Mouse (Mus musculus) layer of hippocampus, postnatal 36 days (tissue): ENCODE data around the gene Galns. TPM values are rescaled to one million over a fixed set of nuclear protein-coding genes. Genes with fewer than 3 reads are reported as not detected.
"Not testable (repeated sequence)": the region's sequence is repeated elsewhere in the genome, so short reads cannot be mapped to it uniquely, and the experiment has no call there.

Experiments used
- DNase-seq, 2 experiments: peaks; one replicate each; pipeline ENCODE4 v3.0.0; 2022
- total RNA-seq, 2 experiments: library from RNA; stranded (reverse); gene quantifications; 2 replicates each; pipeline ENCODE4 v1.2.3; 2021

Gene Galns
- total RNA-seq, 2 experiments from 2014 or later = 9.5 to 11.4 TPM

DNA sequence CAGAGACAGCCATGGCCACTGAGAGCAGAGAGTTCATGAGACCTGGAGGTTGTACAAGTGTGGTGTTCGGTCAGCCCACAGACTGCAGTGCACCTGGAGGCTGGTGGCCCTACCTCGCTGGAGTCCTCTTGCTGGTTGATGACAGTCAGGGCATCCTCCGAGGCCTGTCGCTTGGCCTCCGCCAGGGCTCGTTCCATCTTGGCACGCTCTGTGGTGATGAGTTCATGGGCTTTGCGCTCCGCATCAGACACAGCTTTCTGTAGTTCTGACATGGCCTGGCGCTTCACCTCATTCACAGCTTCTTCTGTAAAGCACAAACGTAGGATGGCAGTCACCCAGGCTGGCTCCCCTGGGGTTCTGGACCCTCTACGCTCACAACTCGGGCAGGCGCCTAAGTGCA lies 21.9 kb upstream of the Galns start:
- DNase-seq = no peak

DNA sequence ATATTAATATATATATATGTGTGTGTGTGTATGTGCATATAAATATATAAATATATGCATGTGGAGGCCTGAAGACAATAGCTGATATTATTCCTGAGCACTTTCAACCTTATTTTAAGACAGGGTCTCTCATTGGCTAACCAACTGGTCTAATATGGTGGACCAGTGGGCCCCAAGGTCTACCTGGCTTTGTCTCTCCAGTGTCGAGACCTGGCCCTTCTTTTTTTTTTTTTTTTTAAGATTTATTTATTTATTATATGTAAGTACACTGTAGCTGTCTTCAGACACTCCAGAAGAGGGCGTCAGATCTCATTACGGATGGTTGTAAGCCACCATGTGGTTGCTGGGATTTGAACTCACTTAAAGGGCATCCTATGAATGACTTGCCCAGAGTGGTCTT lies 20.9 kb upstream of the Galns start:
- not testable (repeated sequence) for DNase-seq

DNA sequence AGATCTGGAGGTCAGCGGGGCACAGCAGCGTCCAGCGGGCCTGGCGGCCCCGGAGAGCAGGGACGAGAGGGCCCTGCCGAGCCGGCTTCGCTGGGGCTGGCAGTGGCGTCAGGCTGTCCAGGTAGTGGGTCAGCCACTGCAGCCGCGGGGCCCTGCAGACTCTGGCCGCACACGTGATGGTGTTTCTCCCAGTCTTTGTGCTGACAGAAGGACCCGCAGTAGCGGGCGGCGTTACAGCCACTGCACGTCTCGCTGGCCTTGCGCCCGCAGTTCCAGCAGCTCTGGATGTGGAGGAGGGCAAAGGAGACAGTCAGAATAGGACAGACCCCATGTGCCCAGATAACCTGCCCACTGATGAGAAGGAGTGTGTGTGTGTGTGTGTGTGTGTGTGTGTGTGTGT lies 19.4 kb upstream of the Galns start:
- no peak for DNase-seq

DNA sequence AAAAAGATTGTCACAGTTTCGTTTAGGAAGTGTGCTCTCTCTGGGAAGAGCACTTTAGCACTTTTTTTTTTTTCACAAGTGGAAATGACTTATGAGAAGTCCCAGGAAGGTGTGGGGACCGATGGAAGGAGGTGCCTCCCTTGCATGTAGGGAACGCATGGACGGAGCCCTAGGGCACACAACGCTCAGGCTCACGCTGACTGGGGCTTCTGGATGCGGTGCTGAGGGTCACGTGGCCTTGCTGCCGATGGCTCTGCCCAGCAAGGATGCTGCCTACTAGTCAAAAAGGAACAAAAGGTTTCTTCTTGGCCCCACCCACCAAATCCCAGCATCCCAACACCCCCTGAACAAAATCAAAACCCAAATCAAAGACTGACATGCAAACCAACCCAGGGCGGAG lies 18.1 kb upstream of the Galns start:
- no peak for DNase-seq

DNA sequence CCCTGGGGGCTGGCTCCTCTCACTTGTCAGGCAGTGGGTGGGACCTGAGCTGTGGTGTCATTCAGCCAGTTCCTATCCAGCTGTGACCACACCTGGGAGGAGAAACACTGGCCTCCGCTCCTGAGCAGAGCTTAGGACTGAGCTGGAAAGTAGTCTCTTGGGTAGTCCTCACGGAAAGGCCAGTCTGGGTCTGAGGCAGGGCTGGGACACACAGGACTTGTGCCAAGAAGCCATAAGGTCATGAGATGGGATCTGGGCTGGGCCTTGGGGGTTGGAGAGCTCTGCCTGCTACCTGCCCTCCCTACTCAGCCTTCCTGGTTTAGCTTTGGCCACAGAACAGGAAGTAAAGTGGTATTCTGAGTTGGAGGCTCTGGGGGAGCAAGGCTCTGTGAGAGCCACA lies 15.6 kb upstream of the Galns start:
- DNase-seq = no peak

DNA sequence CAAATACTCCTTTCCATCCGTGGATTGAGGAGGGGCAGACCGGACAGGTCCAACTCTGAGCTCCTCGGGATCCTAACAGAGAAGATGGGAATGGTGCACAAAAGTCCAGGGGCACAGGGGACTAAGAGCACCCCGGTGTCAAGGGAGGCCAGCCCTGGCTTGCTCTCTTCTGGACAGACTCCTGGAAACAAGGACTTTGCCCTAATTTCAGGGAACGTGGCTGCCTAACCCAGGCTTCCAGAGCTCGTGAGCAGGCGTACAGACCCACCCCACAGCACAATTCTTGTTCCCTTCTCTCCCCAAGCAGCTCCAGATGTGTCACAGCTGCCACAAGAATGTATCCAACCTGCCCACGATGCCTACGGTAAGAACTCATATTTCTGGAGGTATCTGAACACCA lies 14.5 kb upstream of the Galns start:
- DNase-seq = no peak

DNA sequence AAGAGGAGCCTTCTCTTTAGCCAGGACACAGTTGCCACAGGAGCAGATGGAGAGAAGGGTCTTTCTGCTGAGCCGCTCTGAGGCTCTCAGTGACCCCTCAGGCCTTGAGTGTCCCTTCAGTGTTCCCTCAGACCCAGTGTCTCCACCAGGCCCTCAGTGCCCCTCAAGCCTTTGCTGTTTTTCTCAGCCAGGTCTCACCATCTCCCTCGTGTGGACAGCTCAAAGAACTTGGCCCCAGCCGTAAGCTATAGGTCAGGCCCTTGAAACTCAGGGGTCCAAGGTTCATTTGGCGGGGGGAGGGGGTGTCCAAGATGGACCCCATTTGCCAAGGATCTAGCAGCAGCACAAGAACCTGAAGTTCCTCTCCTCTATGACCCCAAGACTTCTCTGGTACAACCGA lies 13.4 kb upstream of the Galns start:
- no peak for DNase-seq

DNA sequence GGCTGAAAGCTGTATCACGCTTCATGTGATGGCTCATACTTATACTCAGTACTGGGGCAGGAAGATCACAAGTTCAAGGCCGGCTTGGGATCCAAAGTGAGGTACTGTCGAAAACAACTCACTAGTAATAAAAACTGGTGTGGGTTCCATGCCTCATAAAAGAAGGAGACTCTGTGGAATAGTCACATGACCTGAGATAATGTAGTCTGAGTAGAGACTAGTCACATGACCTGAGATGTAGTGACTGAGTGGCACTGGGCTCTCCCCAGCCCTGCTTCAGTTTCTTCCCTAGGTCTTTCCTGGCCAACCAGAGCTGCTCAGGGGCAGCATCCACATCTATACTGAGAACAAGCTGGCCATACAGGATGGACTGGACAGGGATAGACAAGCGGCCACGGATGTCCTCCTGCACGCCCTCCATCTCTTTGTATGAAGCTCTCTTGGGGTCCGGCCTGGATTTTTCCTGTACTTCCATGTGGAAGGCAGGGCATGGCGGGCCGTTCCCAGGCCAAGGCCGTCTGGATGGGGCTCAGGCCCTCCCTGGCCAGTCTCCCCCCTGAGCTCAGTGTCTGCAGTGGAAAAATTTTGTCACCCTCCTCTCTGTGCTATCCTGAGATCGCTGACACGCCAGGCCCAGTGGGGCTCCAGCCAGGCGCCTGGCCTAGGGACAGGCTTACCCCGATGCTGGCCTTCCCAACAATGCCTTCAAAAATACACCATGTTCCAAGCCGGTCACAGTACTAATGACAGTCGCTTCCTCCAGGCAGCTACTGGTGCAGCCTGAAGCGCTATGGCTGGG lies 12.8 kb upstream of the Galns start:
- no peak for DNase-seq

DNA sequence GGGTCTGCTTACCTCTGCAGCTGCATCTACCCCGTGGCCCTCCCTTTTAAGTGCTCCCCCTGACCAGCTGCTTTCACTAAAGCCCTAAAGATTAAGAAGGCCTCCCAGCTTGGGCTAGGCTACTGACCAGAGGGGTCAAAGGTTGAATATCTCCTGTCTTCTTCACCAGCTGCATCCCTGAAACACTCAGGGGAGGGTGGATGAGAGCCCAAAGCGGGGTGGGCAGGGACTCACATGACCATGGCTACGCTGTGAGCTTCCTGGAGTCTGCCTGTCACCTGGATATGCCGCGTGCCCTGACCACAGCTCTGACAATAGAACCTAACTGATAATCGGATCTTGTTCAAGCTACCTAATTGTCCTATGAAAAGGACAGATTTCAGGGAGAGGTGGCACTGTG lies 11.5 kb upstream of the Galns start, which contains the start of gene Pabpn1l:
Pabpn1l (minus strand) TSS at position 13 of the 400 bp plus-strand sequence.
- DNase-seq = no peak

DNA sequence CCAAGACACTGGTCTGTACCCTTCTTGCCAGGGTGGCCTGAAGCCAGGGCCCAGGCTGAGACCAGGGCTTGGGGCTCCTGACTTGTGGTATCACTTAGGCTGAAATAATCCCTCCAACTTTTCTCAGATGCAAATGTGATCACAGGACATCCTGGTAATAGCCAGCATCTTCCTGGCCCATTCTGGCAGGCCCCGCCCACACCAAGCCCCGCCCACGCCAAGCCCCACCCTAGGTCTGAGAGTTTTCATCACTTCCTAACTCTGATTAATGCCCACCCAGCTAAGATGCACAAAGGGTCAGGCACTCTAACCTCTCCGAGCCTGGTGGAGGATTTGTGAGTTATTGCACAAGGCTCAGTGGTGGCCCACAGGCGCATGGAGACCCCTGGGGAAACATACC lies 9.2 kb upstream of the Galns start:
- no peak for DNase-seq

DNA sequence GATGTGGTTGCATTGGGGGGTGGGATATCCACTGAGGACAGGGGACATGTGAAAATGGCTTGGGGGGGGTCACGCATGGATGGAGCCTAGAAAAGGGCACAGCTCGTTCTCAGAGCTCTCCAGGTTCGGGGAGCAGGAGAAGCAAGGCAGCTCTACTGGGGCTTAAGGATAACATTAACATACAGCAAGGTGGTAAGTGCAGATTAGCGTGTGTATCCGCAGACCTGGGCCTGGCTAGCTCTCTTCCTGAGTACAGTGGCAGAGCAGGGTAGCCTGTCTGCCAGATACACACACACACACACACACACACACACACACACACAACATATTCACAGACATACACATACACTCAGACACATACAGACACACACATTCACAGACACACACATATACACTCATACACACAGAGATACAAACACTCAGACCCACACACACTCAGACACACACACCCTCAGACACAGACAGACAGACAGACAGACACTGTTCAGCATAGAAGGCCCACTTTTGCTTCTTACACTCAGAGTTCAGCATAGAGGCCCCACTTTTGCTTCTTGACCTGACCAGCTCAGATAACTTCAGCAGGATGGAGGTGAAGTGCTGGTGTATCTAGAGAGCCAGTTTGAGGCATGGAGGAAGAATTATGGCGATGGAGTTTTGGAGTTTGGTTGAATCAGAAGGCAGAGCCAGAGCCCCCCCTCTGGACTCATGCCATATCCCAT lies 7.6 kb upstream of the Galns start:
- no peak for DNase-seq

DNA sequence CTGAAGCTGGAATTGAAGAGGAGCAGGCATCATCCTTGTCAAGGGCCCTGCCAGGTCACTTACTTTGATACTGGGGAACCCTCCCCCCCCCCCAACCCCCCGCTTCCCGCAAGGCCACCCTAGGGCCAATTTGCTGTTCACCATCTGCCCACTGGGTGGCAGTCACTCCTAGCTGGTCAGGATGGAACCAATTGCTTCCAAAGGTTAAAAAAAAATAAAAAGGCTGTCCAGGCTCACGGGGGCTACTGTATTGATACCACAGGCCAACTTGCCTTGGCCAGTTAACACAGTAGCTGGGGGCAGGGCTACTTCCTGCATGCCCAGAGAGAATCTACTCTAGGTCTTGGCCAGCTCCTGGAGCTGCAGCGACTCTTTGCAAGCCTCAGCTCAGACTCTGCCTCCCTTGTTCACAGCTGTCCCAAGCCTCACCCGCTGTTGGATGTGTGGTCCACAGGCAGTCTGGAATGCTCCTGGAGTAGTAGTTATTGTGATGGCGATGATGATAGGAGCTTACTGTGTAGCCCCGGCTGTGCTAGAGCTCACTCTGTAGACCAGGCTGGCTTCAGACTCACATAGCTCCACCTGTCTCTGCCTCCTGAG lies 6.8 kb upstream of the Galns start:
- DNase-seq = peak; percentile 56 to 74

DNA sequence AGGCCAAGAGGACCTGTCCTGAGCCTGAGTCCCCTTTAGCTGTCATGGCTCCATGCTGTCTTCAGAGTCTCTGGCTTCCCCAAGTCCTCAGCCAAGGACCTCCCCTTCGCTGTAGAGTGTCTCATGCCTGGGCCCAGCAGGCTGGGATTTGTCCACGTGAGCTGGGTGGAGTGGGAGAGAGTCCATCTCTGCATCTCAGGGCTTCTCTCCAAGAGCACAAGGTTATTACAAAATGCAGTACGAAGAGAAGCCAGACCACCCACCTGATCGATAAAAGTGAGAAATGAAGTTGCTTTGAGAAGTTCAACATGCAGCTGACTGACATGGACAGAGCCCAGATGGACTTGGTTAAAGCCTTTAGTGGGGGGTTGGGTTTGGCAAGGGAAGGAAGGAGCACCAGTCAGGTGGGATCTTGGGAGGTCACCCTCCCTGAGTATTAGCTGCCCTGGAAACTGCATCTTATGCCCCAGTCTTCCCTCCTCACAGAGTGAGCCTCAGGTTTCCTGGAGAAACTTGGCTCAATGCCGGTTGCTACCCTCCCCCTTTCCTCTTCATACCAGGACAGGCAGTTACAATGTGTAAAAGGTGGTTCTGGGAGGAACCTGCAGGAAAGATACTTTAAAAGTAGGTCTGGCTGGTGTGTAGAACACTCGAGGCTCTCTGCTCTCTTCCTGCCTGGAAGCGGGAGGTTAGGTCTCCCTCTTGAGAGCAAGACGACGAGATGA lies 5.1 kb upstream of the Galns start:
- DNase-seq = no peak

DNA sequence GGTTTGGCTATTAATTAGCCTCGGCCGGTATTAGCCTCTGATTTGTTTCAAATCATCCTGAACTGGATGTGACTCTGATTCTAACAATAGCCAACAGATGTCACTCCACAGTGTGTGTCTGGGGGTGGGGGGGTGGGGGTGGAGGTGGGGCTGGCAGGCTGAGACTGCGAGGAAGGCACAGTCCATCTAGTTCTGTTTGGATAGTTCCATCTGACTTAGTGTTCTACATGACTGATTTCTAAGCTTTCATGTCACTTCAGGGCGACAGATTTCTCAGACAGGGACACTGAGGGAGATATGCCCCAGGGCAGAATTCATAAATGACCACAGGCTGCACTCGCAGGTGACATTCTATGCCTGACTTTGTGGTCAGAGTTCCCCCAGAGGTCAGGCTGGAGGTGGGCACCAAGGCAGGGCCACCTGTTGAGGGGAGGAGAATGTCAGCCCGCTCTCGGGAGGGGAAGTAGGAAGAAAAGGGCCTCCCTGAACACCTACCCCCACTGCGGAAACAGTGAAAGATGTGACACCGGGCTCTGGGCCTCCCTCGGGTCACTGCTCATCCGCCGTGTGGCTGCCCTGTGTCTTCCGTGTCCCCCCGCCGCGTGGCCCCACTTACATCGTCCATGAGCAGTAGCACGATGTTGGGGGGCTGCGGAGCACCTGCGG lies 518 bp downstream of the Galns start:
- peak in 1 of 2 experiments; percentile 32 for DNase-seq

DNA sequence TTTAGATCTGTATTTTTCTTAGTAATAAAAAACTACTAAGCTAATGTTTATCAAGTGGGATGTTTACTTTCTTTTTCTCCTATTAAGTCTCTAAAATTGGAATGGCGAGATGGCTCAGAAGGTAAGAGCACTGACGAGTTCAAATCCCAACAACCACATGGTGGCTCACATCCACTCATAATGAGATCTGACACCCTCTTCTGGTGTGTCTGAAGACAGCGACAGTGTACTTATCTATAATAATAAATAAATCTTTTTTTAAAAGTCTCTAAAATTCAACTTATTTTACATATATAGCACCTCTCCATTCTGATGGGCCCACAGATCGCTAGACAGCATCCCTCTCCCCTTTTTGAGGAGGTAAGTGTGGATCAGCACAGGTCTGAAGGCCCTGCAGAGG lies 1.1 kb downstream of the Galns start:
- no peak for DNase-seq

DNA sequence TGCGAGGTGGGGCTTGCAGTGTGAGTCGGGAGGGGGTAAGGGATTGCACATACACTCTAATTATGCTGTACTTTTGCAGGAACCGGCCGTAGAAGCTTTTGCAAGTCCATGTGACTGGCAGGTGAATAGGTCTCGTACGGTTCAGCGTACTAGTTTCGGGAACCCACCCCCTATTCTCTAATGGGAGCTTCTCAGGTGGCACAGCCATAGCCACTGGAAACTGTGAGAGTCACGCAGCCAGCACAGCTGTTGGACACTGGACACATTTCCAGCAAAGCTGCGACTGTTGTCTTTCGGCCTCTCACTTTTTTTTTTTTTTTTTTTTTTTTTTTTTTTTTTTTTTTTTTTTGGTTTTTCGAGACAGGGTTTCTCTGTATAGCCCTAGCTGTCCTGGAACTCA lies 4.5 kb downstream of the Galns start:
- DNase-seq = no peak

DNA sequence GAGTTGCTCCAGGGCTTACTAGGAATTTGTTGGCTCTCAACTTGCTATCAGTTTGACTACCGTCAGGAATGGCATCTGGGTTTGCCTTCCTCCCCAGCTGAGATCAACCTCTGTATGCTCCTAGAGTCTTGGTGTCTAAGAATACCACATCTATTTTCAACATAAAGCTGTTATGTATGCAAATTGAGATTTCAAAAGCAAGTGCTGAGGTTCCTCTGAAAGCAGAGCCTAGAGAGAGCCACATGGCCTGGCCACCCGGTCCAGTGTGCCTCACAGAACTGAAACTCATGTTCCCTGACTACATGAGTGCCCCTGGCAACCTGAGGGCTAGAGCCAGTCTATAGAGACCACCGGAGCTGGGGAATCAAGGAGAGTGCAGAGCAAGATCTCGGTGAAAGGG lies 5.9 kb downstream of the Galns start:
- DNase-seq = no peak

DNA sequence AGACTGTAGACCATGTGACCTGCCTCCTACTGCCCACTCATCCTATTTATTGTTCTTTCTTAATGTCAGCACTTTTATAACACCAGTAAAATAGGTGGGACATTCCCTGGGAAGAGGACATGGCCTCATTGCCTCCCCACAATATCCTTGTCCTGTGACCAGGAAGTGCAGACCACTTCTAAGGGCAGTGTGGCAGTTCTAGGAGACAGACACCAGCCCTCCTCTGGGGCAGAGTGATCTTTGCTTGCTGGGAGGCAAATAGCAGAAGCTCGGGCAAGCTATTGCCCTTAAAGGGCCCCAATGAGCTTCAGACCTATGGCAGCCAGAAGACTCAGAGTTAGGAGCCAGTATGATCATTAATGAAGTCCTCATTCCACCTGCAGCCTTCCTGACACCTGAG lies 6.6 kb downstream of the Galns start:
- DNase-seq = no peak

DNA sequence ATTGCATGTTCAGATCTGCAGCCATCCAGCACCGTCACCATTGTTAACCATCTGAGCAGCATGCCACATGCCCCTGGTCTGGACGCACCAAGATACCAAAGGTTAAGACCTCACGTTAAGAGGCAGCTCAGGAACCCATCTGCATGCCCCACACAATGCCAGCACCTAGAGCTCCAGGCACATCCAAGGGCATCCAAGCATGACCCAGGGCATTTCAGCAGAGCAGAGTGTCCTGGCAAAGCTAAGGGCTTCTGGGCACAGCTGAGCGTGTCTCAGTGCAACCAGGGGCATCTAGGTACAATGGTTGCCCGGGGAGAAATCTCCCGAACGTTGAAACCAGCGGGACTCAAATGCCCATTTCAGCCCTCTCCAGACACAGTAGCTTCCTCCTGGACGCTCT lies 10.6 kb downstream of the Galns start:
- no peak for DNase-seq

DNA sequence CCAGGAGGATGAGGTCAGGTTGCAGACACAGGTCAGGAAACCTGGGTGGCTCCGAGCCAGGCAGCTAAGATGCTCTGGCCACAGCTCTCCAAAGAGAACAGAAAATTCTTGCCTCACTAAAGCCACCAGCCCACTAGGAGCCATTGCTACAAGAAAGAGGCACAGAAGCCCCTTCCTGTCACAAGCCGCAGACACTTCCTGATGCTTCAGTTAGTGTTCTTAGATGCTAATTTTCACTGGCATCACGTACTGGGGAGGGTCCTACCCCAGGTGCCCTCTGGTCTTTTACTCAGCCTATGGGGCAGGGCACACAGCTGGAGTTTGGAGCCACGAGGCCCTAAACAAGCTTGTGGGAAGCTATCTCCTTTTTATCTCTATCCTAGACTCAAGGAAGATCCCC lies 15.2 kb downstream of the Galns start:
- DNase-seq = no peak

DNA sequence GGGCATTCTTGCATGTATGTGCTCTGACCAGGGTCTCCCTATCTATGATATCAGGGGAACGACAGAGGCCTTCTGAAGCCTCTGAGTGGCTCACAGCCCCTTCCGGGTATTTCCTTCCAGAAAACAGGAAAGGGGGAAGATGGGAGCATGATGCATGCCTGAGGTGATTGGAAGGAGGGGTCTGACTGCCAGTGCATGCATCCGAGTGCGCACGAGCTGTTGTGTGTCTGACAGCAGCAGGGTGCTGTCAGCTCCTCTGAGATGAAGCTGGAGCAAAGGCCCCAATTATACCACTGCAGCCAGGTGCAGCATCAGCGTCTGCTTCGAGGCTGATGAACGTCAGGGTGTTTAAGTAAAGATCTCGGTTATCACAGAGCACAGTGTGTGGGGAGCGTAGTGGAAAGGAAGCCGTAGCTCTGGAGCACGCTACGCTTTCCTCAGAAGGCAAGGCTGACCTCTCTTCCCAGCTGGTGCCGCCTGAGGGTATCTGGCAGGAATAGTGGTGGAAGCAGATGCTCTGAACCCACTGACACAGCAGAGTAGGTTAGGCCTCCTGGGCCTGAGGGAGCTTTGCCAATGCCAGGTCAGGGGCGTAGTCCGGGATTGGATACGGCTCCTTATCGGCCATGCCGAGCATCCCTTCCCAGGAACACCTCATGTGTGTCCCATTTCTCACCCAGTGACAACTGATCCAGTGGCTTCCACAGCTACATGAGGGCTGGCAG lies 17.3 kb downstream of the Galns start:
- DNase-seq = no peak

DNA sequence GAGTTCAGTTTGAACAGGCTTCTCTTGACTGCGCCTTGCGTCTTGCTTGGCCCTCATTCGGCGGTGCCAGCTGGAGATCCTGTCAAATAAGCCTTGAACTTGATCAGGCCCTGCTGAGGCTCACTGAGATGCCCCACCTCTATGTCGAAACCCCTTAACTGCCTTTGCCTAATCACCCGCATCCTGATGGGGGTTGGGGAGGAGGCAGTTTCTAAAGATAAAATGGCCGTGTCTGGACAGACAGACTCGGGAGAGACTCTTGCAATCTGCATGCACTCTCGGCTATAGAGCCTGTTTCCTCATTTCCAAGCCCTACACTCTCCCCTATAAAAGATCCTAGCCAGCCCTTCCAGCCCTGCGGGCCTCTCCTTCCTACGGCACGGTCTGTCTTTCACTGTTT lies 18.0 kb downstream of the Galns start:
- DNase-seq = no peak
